Mouse (Mus musculus) MEL (cell line): ENCODE results near the gene Vps8.

Experiments
- BHLHE40 ChIP-seq: IDR thresholded peaks from 2 replicates; pipeline ENCODE4 v1.6.1; 2012; ENCODE audit warnings: low read depth, mild to moderate bottlenecking, inconsistent platforms, low read length, improper control_type of control experiment, borderline replicate concordance
- CHD1 ChIP-seq: IDR thresholded peaks from 2 replicates; pipeline ENCODE4 v1.6.1; 2012; ENCODE audit warnings: low read depth, mild to moderate bottlenecking, inconsistent platforms, low read length, improper control_type of control experiment
- CTCF ChIP-seq, 3 experiments: IDR thresholded peaks in 2 of 3; conservative IDR thresholded peaks in 1 of 3; 2 replicates each; pipeline ENCODE4 v1.5.1; 2011 to 2012; ENCODE audit warnings: low read length in 3 of 3, low read depth in 2 of 3, mild to moderate bottlenecking in 2 of 3, improper control_type of control experiment in 1 of 3, inconsistent platforms in 1 of 3, mixed read lengths in 1 of 3, moderate library complexity in 1 of 3; ENCODE audit not compliant: control insufficient read depth in 1 of 3, insufficient read depth in 1 of 3, poor library complexity in 1 of 3, severe bottlenecking in 1 of 3
- EP300 ChIP-seq, 2 experiments: IDR thresholded peaks; 2 replicates each; pipeline ENCODE4 v1.6.1; 2011; ENCODE audit warnings: improper control_type of control experiment in 2 of 2, low read length in 2 of 2, low read depth in 1 of 2, mild to moderate bottlenecking in 1 of 2
- GATA1 ChIP-seq: IDR thresholded peaks from 2 replicates; pipeline ENCODE4 v1.6.1; 2011; ENCODE audit warnings: low read depth, low read length, improper control_type of control experiment
- HCFC1 ChIP-seq: IDR thresholded peaks from 2 replicates; pipeline ENCODE4 v1.6.1; 2012; ENCODE audit warnings: low read depth, mild to moderate bottlenecking, inconsistent platforms, low read length, improper control_type of control experiment, moderate library complexity
- MYB ChIP-seq: IDR thresholded peaks from 2 replicates; pipeline ENCODE4 v1.6.1; 2011; ENCODE audit warnings: mild to moderate bottlenecking, low read depth, low read length, improper control_type of control experiment
- POLR2A ChIP-seq, 2 experiments: IDR thresholded peaks; 2 replicates each; pipeline ENCODE4 v1.6.1; 2011 to 2012; ENCODE audit warnings: low read length in 2 of 2, mild to moderate bottlenecking in 2 of 2, control low read depth in 1 of 2, improper control_type of control experiment in 1 of 2, low read depth in 1 of 2, moderate library complexity in 1 of 2; ENCODE audit not compliant: control insufficient read depth in 1 of 2, insufficient read depth in 1 of 2, poor library complexity in 1 of 2
- POLR2AphosphoS5 ChIP-seq: IDR thresholded peaks from 2 replicates; pipeline ENCODE4 v1.6.1; 2012; ENCODE audit warnings: low read depth, borderline replicate concordance, mild to moderate bottlenecking, inconsistent platforms, low read length, moderate library complexity, mixed read lengths
- USF1 ChIP-seq: IDR thresholded peaks from 2 replicates; pipeline ENCODE4 v1.6.1; 2014; ENCODE audit warnings: low read depth, mild to moderate bottlenecking, inconsistent platforms, low read length, improper control_type of control experiment, moderate library complexity
- USF2 ChIP-seq, 2 experiments: IDR thresholded peaks; 2 replicates each; pipeline ENCODE4 v1.6.1; 2011 to 2012; ENCODE audit warnings: improper control_type of control experiment in 2 of 2, low read length in 2 of 2, borderline replicate concordance in 1 of 2, inconsistent platforms in 1 of 2, low read depth in 1 of 2, mild to moderate bottlenecking in 1 of 2; ENCODE audit not compliant: insufficient read depth in 1 of 2
- ZC3H11A ChIP-seq: IDR thresholded peaks from 2 replicates; pipeline ENCODE4 v1.6.1; 2012; ENCODE audit warnings: low read depth, mild to moderate bottlenecking, inconsistent platforms, low read length, improper control_type of control experiment

DNA sequence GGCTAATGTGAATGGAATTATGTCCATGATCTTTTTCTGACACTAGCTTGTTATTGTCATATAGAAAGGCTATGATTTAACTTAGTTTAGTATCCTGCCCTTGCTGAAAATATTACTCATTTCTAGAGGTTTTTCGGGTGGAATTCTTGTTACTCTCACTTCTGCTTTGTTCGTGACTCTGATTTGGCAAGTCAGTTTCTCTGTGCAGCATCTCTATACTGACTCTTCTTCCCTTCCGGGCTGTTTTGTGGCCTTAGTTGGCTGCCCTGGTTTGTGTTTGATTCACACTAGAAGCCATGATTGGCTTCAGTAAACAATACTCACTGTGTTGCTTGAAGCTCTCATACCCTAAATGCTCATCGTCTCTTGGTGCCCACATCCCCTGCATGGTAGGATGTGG lies 207.7 kb downstream of the Vps8 start:
- no peak for TF ChIP-seq GATA1
- no peak for TF ChIP-seq ZC3H11A
- no peak for TF ChIP-seq USF2 (IDR thresholded peaks at IDR 0.05; ENCODE audit: borderline replicate concordance in 1 of 2, insufficient read depth in 1 of 2, low read depth in 1 of 2, low read length in 2 of 2)
- no peak for TF ChIP-seq USF1
- no peak for TF ChIP-seq CTCF (IDR thresholded peaks at IDR 0.05 in 2 of 3, conservative IDR thresholded peaks at IDR 0.05 in 1 of 3; ENCODE audit: control insufficient read depth in 1 of 3, insufficient read depth in 1 of 3, low read depth in 2 of 3, low read length in 3 of 3, poor library complexity in 1 of 3, severe bottlenecking in 1 of 3)
- TF ChIP-seq POLR2AphosphoS5, result no peak
- no peak for TF ChIP-seq POLR2A (IDR thresholded peaks at IDR 0.05; ENCODE audit: control insufficient read depth in 1 of 2, insufficient read depth in 1 of 2, low read depth in 1 of 2, low read length in 2 of 2, poor library complexity in 1 of 2)
- TF ChIP-seq BHLHE40, result no peak
- no peak for TF ChIP-seq EP300 (IDR thresholded peaks at IDR 0.05; ENCODE audit: low read depth in 1 of 2, low read length in 2 of 2)
- no peak for TF ChIP-seq CHD1
- TF ChIP-seq HCFC1, result no peak
- no peak for TF ChIP-seq MYB
